Mouse (Mus musculus): Measurements from ENCODE around the gene Them5. TPM values are rescaled to one million over a fixed set of nuclear protein-coding genes. Genes with fewer than 3 reads are reported as not detected.

The Them5 gene
- polyA plus RNA-seq, 1 experiment from 2014 or later = 0.14 TPM

DNA sequence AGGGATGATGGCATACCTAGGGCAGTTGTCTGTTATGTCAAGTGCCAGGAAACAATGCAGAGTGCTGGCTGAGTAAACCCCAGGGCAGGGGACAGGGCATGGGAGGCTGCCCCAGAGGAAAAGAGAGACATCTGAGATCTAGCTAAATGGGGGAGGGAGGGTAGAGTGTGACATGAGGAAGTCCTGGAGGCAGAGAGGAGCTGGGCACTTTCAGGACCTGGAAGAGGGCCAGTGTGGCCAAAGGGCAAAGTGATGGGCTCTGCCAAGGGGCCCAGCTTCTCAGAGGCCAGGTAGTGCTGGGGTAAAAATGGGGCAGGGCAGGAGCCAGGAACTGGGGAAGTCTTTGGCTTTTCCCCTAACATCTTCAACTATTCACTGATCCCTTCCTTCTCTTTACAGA lies 32.7 kb downstream of the Them5 start:
- H3K9me3 ChIP-seq (replicated peaks; ENCODE audit: control insufficient read depth, low read length) = no peaks in the 10 kb centered on the region
- H3K4me3 ChIP-seq (ENCODE audit: low read length) = no peak overlapping the region
- no peak for ATAC-seq (replicated peaks; ENCODE audit: extremely low read depth, insufficient read depth, low FRiP score)
- no peaks in the 10 kb centered on the region for H3K36me3 ChIP-seq (ENCODE audit: control insufficient read depth, insufficient read depth)
- no peak overlapping the region for H3K27ac ChIP-seq (ENCODE audit: low read length)
- H3K4me2 ChIP-seq (ENCODE audit: low read depth, low read length) = no peak overlapping the region
- H3K9ac ChIP-seq (ENCODE audit: low read length) = no peak overlapping the region
- H3K4me1 ChIP-seq (ENCODE audit: control insufficient read depth, insufficient read depth, low read length) = peaks cover 23% of the 10 kb centered on the region
- no peaks in the 10 kb centered on the region for H3K27me3 ChIP-seq (ENCODE audit: control insufficient read depth, insufficient read depth, low read length)

DNA sequence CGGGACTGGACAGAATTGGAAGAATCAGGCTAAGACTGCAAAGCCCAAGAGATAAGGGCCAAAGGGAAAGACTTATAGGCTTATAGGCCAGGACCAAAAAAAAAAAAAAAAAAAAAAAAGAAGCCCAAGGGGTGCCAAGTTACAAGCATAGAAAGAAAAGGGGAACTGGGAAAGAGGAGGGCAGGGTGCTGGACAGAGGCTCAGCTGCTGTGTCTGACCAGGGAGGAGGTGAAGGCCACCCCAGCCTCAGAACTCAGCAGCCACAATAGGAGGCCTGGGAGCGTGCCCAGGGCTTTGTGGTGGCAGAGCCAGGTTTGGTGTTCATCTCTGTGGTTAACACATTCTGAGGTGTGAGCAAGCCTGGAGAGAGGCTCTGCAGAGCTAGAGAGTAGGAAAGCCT lies 33.2 kb downstream of the Them5 start:
- no peak overlapping the region; the same call in 1 of the 2 replicates for H3K4me2 ChIP-seq (ENCODE audit: low read depth, low read length)
- H3K9me3 ChIP-seq (replicated peaks; ENCODE audit: control insufficient read depth, low read length) = no peaks in the 10 kb centered on the region
- 64% methylated on average over 2 of the region's 2 CpGs for whole genome bisulfite sequencing
- no peak overlapping the region for H3K27ac ChIP-seq (ENCODE audit: low read length)
- no peak overlapping the region for H3K9ac ChIP-seq (ENCODE audit: low read length)
- peaks cover 22% of the 10 kb centered on the region for H3K4me1 ChIP-seq (ENCODE audit: control insufficient read depth, insufficient read depth, low read length)
- no peak overlapping the region; the same call in 1 of the 2 replicates for H3K4me3 ChIP-seq (ENCODE audit: low read length)
- no peaks in the 10 kb centered on the region for H3K36me3 ChIP-seq (ENCODE audit: control insufficient read depth, insufficient read depth)
- H3K27me3 ChIP-seq (ENCODE audit: control insufficient read depth, insufficient read depth, low read length) = no peaks in the 10 kb centered on the region
- ATAC-seq (replicated peaks; ENCODE audit: extremely low read depth, insufficient read depth, low FRiP score) = no peak

DNA sequence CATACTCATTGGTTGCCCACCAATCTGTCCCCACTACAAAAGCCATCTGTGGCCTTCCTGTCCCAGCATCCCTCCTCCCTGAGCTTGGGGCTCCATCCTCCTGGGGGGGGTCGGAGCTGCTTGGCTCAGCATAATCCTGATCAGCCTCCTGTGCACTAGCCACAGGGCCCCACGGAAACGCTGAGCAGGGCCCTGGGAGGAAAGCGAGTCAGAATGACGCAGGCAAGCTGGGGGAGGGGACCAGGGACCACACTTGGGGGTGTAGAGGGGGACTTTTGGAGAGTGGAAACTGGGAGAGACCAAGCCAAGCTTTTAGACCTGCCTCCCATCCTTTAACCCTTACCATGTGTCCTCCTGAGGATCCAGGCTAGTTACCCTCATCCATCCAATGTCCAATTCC lies 34.0 kb downstream of the Them5 start:
- Histone ChIP-seq H3K27me3 (ENCODE audit: control insufficient read depth, insufficient read depth, low read length) (no peaks in the 10 kb centered on the region), H3K36me3 (ENCODE audit: control insufficient read depth, insufficient read depth) (no peaks in the 10 kb centered on the region), H3K9me3 (replicated peaks; ENCODE audit: control insufficient read depth, low read length) (no peaks in the 10 kb centered on the region), H3K4me2 (ENCODE audit: low read depth, low read length) (no peak overlapping the region; the same call in 1 of the 2 replicates), H3K4me3 (ENCODE audit: low read length) (no peak overlapping the region; the same call in 1 of the 2 replicates), H3K4me1 (ENCODE audit: control insufficient read depth, insufficient read depth, low read length) (peaks cover 22% of the 10 kb centered on the region), H3K9ac (ENCODE audit: low read length) (no peak overlapping the region), H3K27ac (ENCODE audit: low read length) (no peak overlapping the region)
- 60% methylated on average over 5 of the region's 5 CpGs for WGBS
- ATAC-seq (replicated peaks; ENCODE audit: extremely low read depth, insufficient read depth, low FRiP score) = no peak

DNA sequence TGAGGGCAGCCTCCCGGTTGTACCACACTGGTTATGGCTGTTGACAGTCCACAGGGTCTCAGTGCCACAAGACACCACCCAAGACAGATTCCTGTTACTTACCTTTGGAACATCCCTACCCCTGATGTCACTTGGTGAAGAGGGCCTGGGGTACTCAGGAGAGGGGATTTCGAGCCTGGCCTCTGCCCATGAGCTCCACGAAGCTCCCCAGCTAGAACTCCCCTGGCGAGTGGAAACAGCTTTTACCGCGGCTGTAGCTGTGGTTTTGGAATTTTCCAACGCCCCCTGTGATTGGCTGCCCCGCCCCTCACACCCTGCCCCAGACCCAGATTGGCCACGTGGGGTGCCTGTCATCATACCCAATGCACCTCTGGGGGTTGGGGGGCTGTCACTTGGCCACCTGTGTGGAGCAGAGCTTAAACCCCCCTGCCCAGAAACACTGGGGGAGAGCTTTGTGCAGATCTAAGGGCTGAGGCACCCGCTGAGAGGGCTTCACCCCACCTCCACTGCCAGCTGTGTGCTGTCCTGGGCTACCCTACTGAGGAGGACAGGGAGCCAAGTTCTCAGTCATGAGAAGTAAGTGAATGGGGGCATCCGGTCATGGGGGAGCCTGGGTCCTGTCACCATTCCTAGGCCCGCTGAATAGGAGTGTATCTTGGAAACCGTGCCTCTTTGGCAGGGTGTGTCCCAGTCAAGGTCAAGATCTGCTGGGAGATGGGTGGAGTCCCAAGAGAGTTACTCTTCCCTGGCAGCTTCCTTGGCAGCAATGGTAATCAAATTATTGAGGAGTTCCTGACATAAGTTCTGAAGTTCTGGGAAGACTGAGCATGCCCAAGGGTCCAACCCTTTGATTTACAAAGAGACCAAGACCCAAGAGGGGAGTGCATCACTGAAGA lies 35.4 kb downstream of the Them5 start:
- Histone ChIP-seq H3K27ac (ENCODE audit: low read length) (no peak overlapping the region), H3K4me1 (ENCODE audit: control insufficient read depth, insufficient read depth, low read length) (peaks cover 12% of the 10 kb centered on the region), H3K36me3 (ENCODE audit: control insufficient read depth, insufficient read depth) (no peaks in the 10 kb centered on the region), H3K4me3 (ENCODE audit: low read length) (no peak overlapping the region; the same call in 1 of the 2 replicates), H3K27me3 (ENCODE audit: control insufficient read depth, insufficient read depth, low read length) (no peaks in the 10 kb centered on the region), H3K4me2 (ENCODE audit: low read depth, low read length) (no peak overlapping the region), H3K9ac (ENCODE audit: low read length) (no peak overlapping the region), H3K9me3 (replicated peaks; ENCODE audit: control insufficient read depth, low read length) (no peaks in the 10 kb centered on the region)
- peak; percentile 34 for ATAC-seq (replicated peaks; ENCODE audit: extremely low read depth, insufficient read depth, low FRiP score)
- 12% methylated on average over 13 of the region's 13 CpGs for WGBS

DNA sequence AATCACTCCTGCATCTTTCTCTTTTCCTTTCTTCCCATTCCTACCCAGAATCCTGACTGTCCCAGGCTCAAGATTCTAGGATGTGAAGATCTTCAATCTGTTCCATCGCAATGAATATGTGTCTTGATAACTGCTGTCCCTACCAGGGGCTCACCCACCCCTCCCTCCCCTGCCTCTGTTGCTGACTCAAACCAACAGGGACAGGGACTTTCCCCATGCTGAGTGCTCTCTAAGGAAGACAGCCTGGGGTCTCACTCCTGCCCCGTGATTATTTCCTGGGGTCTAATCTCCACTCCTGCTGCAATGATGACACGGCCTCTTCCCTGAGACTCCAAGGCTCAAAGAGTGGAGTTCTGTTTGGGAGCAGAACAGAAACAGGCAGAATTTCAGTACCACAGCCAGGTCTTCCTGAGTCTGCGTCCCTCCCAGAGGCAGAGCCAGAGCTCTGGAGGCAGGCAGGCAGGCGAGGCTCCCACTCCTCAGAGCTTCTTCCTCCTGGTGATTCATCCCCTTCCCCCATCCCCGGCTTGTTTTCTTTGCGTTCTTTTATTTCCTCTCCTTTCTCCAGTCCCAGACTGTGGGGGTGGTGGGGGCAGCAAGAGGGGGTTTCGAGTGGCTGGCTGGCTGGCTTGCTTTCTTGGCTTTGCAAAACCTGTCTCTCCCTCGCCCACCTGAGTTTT lies 38.1 kb downstream of the Them5 start:
- H3K9ac ChIP-seq (ENCODE audit: low read length) = no peak overlapping the region
- no peaks in the 10 kb centered on the region for H3K4me1 ChIP-seq (ENCODE audit: control insufficient read depth, insufficient read depth, low read length)
- H3K27ac ChIP-seq (ENCODE audit: low read length) = no peak overlapping the region
- no peaks in the 10 kb centered on the region for H3K9me3 ChIP-seq (replicated peaks; ENCODE audit: control insufficient read depth, low read length)
- 19% methylated on average over 9 of the region's 9 CpGs for WGBS
- no peak overlapping the region for H3K4me3 ChIP-seq (ENCODE audit: low read length)
- no peak for ATAC-seq (replicated peaks; ENCODE audit: extremely low read depth, insufficient read depth, low FRiP score)
- H3K27me3 ChIP-seq (ENCODE audit: control insufficient read depth, insufficient read depth, low read length) = no peaks in the 10 kb centered on the region
- H3K4me2 ChIP-seq (ENCODE audit: low read depth, low read length) = no peak overlapping the region
- H3K36me3 ChIP-seq (ENCODE audit: control insufficient read depth, insufficient read depth) = no peaks in the 10 kb centered on the region

DNA sequence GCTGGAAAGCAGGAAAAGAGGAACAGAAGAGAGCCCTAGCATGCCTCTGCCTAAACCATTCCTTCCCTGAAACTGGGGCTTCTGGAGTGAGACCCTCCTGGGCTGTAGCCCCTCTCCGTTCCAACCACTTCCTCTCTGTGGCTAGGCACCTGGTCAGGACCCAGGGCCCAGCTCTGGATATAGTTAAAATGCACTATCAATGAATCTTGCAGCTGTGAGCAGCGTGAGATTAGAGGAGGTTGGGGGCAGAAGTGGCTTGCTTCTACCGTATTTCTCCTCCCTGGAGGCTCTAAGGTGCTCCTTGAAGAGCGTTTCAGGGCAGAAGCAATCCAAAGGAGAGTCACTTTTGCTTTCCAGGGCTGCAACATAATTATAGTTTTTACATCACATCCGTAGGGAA lies 40.4 kb downstream of the Them5 start:
- Histone ChIP-seq H3K4me1 (ENCODE audit: control insufficient read depth, insufficient read depth, low read length) (no peaks in the 10 kb centered on the region), H3K4me3 (ENCODE audit: low read length) (no peak overlapping the region)
- 56% methylated on average over 5 of the region's 5 CpGs for WGBS

DNA sequence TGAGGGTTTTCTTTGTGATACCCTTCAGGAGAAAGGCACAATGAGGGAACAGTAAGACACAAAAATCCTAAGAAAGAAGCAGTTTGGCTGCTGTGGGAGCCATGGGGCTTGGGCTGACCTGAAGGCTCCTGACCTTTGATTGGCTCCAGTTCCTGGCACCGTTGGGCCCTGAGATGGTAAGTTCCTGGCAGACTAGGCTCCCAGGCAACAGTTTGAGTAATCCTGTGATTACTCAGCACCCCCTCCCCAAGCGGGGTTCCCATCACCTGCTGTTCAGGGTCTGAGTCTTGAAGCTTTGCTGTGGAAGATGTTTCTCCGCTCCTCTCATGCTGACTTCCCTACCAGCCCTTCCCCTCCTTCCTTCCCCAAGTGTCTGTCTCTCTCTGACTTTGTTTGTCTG lies 41.6 kb downstream of the Them5 start:
- Histone ChIP-seq H3K9ac (ENCODE audit: low read length) (no peak overlapping the region), H3K27ac (ENCODE audit: low read length) (no peak overlapping the region), H3K36me3 (ENCODE audit: control insufficient read depth, insufficient read depth) (no peaks in the 10 kb centered on the region), H3K9me3 (replicated peaks; ENCODE audit: control insufficient read depth, low read length) (no peaks in the 10 kb centered on the region), H3K4me2 (ENCODE audit: low read depth, low read length) (no peak overlapping the region), H3K27me3 (ENCODE audit: control insufficient read depth, insufficient read depth, low read length) (no peaks in the 10 kb centered on the region), H3K4me1 (ENCODE audit: control insufficient read depth, insufficient read depth, low read length) (no peaks in the 10 kb centered on the region), H3K4me3 (ENCODE audit: low read length) (no peak overlapping the region)
- no peak for ATAC-seq (replicated peaks; ENCODE audit: extremely low read depth, insufficient read depth, low FRiP score)
- 51% methylated on average over 3 of the region's 3 CpGs for WGBS

More for the DNA sequence above, 40.4 kb downstream of the Them5 start:
- H3K4me2 ChIP-seq (ENCODE audit: low read depth, low read length) = no peak overlapping the region
- peak; percentile 28; the same call in 1 of the 2 replicates for ATAC-seq (replicated peaks; ENCODE audit: extremely low read depth, insufficient read depth, low FRiP score)
- no peak overlapping the region for H3K9ac ChIP-seq (ENCODE audit: low read length)
- H3K27me3 ChIP-seq (ENCODE audit: control insufficient read depth, insufficient read depth, low read length) = no peaks in the 10 kb centered on the region
- no peak overlapping the region for H3K27ac ChIP-seq (ENCODE audit: low read length)
- no peaks in the 10 kb centered on the region for H3K36me3 ChIP-seq (ENCODE audit: control insufficient read depth, insufficient read depth)
- no peaks in the 10 kb centered on the region for H3K9me3 ChIP-seq (replicated peaks; ENCODE audit: control insufficient read depth, low read length)

DNA sequence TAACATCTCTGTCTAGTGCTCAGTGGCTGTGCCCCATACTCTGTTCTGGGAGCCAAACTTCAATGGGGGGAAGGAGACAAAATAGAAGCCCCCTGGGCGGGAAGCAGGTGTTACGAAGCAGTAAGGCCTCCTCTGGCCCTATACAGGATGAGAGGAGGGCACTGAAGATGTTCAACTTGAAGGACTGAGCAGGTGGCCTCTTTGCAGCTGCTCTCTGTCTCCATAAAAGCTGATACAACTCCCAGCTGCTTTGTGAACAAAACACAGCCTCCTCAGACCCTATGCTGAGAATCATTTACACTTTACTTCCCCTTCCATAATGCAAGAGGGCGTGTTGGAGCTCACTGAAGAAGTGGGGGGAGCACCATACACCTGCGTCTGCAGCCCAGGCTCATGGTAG lies 44.8 kb downstream of the Them5 start:
- peak; percentile 58 for ATAC-seq (replicated peaks; ENCODE audit: extremely low read depth, insufficient read depth, low FRiP score)
- no peaks in the 10 kb centered on the region for H3K9me3 ChIP-seq (replicated peaks; ENCODE audit: control insufficient read depth, low read length)
- no peaks in the 10 kb centered on the region for H3K4me1 ChIP-seq (ENCODE audit: control insufficient read depth, insufficient read depth, low read length)
- no peak overlapping the region for H3K4me2 ChIP-seq (ENCODE audit: low read depth, low read length)
- 61% methylated on average over 4 of the region's 4 CpGs for WGBS
- no peaks in the 10 kb centered on the region for H3K27me3 ChIP-seq (ENCODE audit: control insufficient read depth, insufficient read depth, low read length)
- no peaks in the 10 kb centered on the region for H3K36me3 ChIP-seq (ENCODE audit: control insufficient read depth, insufficient read depth)
- peak overlapping the region; percentile 7; the same call in 1 of the 2 replicates for H3K27ac ChIP-seq (ENCODE audit: low read length)
- H3K9ac ChIP-seq (ENCODE audit: low read length) = no peak overlapping the region
- H3K4me3 ChIP-seq (ENCODE audit: low read length) = no peak overlapping the region

DNA sequence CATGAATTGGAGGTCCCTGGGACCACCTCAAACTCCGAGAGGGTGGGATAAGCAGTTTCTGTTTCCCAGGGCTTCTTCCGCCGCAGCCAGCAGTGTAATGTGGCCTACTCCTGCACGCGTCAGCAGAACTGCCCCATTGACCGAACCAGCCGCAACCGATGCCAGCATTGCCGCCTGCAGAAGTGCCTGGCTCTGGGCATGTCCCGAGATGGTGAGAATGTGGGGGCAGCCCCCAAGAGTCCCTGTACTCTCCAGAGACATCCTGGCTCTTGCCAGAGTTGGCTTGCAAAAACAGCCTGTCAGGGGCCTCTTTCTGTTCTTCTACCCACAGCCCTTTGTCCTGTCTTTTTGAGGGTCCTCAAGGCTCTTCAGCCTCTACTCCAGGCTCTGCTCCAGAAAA lies 45.5 kb downstream of the Them5 start:
- Histone ChIP-seq H3K4me2 (ENCODE audit: low read depth, low read length) (no peak overlapping the region), H3K9ac (ENCODE audit: low read length) (no peak overlapping the region), H3K4me1 (ENCODE audit: control insufficient read depth, insufficient read depth, low read length) (no peaks in the 10 kb centered on the region), H3K36me3 (ENCODE audit: control insufficient read depth, insufficient read depth) (no peaks in the 10 kb centered on the region), H3K27me3 (ENCODE audit: control insufficient read depth, insufficient read depth, low read length) (no peaks in the 10 kb centered on the region), H3K9me3 (replicated peaks; ENCODE audit: control insufficient read depth, low read length) (no peaks in the 10 kb centered on the region), H3K4me3 (ENCODE audit: low read length) (no peak overlapping the region), H3K27ac (ENCODE audit: low read length) (no peak overlapping the region)
- WGBS = 83% methylated on average over 10 of the region's 10 CpGs
- no peak for ATAC-seq (replicated peaks; ENCODE audit: extremely low read depth, insufficient read depth, low FRiP score)

Measured in heart, embryonic 16.5 days (tissue).